Mouse (Mus musculus) kidney, postnatal 14 days (tissue): ENCODE data around the gene Kif2b.

ENCODE experiments used
- DNase-seq: peaks from one replicate; pipeline ENCODE4 v3.0.0; 2022; ENCODE audit warnings: mixed read lengths

The Kif2b gene

DNA sequence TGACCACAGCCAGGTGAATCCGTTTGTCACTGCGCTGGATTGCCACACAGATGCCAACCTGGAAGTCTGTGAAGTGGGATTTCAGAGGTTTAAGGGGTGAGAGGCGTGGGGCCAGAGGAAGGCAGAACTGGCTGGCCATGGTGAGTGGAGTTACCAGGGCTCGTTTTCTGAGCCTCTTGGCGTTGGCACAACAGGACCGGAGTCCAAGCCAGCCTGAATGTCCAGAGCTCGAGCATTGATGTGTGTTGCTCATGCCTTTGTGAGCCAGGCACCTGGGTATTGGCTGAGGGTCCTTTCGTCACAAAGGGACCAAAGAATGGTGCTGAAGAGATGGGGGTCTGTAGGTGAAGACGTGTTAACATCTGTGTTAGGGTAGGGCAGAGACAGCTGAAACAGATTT lies at the start of gene Kif2b:
TSS of gene Kif2b (minus strand) at position 242 of the 400 bp plus-strand sequence.
- no peak for DNase-seq

DNA sequence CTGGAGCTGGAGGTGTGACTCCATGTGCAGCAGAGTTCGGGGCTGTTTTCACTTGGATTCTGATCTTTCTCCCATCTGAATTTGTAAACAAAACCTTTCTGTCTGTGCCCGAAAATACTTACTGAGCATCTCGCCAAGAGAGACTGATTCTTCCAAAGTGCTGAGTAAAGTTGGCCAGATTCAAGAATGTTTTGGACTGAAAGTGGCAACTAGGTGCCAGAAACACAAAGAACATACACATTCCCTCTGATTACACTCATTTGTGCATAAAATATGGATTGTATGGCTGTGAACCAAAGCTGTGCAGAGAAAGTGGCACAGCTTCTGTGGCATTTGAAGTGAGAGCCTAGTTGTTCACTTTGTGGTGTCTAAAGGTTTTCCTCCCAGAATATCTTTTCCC lies 15.7 kb upstream of the Kif2b start:
- DNase-seq: no peak

DNA sequence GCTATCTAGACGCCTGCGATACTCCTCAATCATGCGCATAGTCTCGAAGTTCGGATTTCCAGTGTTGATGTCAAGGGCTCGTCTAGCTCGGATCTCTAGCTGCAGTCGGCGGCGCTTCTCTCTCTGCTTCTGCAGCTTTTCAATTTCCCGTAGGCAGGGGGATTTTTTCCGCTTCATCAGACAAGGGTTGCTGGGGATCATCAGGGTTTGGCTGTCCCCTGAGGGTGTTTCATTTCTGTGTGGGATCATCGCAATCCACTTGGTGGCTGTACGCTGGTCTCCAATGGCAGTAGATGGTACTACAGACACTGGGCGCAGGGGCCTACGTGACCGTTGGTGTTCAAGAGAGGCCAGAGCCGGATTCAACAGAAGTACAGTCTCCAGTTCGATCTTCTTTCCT lies 502 bp downstream of the Kif2b start:
- DNase-seq: no peak

DNA sequence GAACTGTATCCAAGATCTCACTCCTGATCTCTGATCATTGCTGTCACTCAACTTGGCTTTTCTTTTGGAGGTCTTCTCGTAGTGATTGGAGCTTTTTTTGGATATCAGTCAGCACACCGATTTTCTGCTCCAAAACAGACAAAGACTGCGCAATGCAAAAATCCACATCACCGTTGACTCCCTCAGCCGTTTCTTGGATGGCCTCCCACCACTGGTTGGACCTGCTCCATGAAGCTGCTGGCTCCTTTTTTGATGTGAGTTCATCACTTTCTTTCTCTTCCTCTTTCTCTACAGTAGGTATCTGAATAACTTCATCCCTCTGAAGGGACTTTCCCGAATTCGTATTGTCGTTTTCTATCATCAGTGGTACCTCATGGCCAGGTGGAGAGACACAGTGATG lies 2.0 kb downstream of the Kif2b start:
- no peak for DNase-seq

DNA sequence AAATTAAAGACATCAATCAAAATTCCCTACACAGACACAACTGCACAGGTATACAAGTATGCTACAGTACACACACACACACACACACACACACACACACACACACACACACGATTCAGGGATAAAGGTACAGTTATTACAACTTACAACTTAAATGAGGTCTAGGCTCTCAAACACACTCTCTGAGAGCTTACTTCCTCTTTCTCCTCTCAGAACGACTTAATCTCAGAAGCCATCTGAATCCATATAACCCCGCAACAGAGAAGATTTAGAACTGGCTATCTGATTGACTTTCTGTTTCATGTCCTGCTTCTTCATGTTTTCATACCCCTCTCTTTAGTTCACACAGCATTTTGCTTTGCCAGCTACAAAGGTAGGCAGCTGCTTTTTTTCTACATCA lies 2.9 kb downstream of the Kif2b start:
- DNase-seq: no peak

DNA sequence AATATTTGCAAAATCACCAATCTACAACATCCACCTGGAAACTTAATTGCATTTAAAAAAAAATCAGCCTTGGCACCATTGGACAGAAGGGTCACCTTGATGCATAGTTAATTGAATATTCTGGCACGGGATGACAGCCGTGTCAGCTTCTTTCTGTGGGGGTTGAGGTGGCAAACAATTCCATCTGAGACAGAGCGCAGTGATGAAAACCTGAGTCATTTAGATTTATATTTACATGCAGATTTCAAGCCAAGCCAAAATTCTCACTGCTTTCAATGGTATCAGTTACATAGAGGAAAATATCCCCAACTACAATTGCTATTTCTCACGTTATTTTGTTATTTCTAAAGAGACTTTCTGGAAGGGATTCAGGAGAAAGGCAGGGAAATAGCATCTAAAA lies 46.6 kb downstream of the Kif2b start:
- DNase-seq: no peak
